Mouse (Mus musculus) urinary bladder, adult 2 months (tissue): Measurements from ENCODE around the gene Josd2. TPM values are rescaled to one million over a fixed set of nuclear protein-coding genes. Genes with fewer than 3 reads are reported as not detected.
A peak's percentile ranks its signal among the peaks of the same experiment; 100 is the strongest.

Experiments
- DNase-seq: peaks from one replicate; pipeline ENCODE4 v3.0.0; 2022; ENCODE audit warnings: low spot score
- polyA plus RNA-seq: library from polyadenylated mRNA; depleted of rRNA; stranded (reverse); fragments of >200 nt; gene quantifications from 2 replicates; pipeline ENCODE4 v1.2.3, GENCODE M21; 2012; rRNA removed

Josd2 gene
- 85.0 and 110 TPM in 2 replicates for polyA plus RNA-seq

DNA sequence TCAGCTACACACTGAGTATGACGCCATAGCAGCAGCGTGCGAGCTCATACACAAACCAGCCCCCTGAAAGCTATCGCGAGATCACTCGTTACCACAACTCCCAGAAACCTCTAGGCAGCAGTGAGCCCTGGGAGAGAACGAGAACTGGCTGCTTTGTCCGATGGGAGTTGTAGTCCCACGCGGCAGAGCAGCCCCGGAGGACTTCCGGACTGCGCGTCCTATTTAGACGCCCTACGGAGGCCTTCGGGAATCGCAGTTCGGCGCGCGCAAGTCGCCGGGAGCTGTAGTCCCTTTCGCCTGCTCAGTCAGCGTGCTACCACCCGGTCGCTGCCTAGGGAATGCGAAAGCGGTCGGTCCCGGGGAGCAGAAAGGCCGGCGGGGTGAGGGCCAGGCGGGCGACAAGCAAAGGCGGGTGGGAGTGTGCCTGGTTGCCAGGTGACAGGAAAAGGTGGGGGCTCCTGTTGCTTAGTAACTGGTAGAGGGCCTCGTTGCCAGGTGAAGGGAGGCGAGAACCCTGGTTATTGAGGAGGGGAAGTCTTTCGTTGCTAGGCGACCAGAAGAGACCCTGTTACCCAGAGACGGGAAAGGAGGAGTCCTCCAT lies at the start of gene Josd2:
Gene Josd2, plus strand, starts transcription at position 170 of the 601 bp plus-strand sequence.
- peak; percentile 78 for DNase-seq

DNA sequence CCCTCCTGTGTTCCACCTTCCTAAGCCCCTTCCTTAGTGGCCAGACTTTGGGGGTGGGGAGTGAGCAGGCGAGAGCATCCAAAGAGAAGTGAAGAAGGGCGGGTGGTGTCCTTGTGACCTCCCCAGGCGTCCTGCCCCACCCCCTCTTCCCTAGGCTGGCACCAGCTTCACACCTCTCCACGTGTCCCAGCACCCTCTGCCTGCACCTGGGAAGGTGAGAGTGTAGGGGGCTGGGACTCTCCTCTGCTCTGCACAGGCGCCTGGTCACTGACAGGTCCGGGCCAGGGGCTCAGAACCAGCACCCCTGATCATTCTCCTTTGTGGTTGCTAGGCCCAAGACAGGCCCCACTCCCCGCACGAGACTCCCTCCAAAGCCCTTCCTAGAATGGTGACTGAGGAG lies 40.1 kb upstream of the Josd2 start:
- no peak for DNase-seq

DNA sequence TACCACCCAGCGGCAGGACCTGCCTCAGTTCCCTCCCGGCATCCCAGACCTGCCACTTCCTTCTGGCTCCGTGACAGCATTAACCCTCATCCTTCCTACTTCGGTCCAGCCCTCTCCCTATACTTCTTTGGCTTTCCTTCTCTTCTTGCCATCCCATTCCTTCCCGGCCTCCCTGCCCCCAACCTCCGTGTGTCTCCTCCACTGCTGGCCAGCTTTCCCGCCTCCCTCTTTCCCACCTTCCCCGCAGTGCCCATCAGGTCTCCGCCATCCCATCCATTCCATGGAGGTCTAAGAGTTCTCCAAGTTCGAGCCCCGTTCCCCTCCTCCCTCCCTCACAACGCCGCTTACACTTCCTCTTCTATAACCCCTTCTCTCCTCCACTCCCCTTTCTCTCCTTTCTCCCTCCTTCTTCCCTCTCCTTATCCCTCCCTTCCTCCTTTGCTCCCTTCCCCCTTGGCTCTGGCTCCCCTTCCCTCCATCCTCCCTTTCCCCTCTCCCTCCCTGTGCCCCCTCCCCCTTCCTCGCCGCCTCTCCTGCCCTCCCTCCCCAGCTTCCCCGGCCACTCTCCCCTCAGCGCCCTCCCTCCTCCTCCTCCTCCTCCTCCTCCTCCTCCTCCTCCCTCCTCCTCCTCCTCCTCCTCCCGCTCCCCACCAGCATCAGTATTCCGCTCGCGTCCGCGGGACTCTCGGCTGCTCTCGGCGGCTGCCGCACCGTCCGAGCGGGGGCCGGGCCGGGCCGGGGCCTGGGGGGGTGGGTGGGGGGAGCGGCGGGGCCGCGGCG lies 39.4 kb upstream of the Josd2 start:
- no peak for DNase-seq

DNA sequence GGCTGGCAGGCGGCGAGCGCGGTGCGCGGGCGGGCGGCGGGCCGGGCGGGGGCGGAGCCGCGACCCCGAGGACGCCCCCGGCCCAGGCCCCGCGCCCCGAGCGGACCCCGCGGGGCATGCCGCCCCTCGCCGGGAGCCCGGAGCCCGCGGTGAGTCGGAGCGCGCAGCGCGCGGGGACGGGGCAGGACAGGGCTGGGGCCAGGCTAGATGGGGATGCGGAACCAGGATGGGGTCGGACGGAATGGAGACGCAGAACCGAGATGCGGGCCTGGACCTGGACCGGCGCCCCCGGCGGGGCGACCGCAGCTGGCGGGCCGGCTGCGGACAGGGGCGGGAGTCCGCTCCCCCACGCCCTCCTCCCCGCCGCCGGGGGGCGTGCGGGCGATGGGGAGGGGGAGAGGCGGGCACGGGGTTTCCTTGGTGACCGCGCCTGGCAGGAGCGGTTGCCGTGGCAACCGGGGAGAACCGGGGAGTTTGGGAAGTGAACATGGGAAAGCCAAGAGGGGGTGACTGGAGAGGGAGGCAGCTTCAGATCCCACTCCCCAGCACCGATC lies 38.7 kb upstream of the Josd2 start, which contains the start of gene Lrrc4b:
Gene Lrrc4b, plus strand, starts transcription at position 51 of the 554 bp plus-strand sequence.
- DNase-seq = no peak

DNA sequence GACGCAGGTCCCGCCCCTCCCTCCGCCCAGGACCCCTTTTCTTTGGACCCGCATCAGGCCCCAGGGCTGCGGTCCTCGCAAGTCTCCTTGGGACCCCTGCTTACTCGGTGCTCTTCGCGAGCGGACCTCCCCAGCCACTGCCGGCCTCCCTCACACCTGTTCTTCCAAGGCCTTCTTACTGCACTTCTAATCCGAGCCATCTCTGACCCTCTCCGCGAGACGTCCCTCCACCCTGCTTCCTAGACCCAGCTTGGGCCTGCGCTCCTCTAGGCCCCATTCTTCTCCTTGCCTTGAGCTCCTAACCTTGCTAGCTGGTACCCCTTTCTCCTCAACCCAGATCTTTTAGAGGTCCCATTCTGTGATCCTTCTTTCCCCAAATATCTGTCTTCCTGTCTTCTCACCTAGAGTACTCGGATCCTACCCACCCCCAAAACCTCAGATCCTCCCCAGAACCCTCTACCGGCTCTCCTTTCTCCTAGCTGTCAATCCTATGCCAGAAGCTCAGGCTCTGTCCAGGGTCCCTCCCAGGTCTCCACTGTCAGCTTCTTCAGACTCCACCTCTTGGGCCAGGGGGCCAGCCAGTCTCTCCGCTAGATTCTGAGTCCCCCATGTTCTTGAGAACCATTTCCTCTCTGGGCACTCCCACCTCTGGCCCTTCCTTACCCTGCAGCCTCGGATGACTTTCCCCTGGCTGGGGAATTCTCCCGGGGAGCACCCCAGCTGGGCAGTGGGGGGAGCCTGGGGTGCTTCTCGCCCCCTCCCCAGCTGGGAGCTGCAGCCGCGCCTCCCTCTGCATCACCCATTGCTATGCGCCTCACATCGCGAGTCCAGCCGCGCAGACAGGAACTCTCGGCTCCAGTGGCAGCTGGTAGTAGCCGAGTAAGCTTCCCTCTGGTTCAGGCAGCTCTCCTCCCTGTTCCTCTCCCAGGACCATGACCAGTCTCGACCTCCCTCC lies 38.0 kb upstream of the Josd2 start:
- no peak for DNase-seq

DNA sequence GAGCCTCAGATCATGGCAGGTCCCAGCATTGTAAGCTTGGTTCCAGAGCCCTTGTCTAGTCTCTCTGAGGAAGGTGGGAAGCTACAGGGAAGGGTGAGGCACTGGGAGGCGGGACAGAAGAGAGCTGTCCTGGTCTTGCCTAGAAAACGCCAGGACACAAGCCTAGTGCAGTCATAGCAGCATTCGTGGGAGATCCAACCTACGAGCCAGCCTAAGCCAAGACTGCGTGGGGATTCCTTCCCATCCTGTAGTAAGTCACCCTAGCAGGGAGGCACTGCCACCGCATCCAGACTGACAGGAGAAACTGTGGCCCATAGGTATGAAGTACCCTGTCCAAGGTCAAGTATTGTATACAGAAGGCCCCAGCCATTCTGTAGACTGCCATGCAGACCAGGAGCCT lies 35.2 kb upstream of the Josd2 start:
- no peak for DNase-seq

DNA sequence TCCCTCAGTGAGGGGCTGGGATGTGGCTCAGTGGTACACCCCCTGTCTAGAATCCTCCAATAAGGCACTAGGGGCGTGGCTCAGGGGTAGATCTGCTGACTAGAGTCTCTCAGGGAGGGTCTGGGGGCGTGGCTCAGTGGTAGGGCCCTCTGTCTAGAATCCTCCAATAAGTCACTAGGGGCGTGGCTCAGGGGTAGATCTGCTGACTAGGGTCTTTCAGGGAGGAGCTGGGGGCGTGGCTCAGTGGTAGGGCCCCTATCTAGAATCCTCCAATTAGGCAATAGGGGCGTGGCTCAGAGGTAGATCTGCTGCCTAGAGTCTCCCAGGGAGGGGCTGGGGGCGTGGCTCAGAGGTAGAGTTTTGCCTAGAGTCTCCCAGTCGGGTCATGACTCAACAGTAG lies 34.4 kb upstream of the Josd2 start:
- DNase-seq = no peak

DNA sequence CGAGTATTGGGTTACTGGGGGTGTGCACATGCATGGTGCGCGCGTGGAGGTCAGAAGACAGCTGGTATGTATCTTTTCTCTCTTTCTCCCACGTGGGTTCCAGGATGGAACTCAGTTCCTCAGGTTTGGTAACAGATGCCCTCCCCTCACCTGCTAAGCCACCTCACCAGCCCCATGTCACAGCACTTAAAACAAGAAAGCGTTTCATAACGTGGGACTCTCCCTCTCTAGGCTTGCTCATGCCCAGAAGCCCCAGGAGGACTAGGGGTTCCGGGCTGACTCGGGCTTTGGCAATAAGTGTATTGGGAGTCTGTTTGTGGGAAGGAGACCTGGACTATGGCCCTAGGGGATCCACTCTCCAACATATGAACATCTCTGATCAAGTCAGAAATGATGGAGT lies 33.7 kb upstream of the Josd2 start:
- DNase-seq = no peak

DNA sequence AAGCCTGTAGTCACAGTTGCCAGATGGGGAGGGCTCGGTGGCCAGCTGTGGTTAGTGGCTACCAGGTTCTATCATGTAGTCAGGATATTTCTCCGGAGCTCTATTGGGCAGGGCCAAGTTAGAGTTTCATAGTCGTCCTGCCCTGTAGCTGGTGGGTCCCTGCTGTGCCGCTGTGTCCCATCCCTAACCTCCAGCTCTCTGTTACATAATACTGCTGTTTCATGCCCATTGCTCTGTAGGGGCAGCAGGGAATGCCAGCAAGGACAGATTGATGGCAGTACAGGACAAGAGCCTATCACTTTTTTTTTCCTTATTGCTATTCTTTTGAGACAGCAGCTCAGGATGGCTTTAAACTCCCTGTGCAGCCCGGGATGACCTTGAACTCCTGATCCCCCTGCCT lies 32.0 kb upstream of the Josd2 start:
- no peak for DNase-seq

DNA sequence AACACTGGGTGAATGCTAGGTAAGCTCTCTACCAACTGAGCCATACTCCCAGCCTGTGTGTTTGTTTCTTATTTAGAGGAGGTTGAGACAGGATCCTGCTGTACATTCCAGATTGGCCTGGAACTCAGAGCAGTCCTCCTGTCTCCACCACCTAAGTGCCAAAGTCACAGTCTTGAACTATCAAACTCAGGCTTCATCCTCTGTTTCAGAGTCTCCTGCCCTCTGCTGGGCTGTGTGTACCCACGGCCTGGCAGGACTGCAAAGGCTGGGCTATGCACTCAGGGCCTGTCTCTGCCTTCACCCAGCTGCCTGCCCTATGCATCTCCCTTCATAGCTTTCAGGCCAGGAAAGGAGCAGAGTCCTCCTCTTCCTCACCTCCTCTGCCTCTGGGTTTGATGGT lies 31.5 kb upstream of the Josd2 start:
- DNase-seq = no peak

DNA sequence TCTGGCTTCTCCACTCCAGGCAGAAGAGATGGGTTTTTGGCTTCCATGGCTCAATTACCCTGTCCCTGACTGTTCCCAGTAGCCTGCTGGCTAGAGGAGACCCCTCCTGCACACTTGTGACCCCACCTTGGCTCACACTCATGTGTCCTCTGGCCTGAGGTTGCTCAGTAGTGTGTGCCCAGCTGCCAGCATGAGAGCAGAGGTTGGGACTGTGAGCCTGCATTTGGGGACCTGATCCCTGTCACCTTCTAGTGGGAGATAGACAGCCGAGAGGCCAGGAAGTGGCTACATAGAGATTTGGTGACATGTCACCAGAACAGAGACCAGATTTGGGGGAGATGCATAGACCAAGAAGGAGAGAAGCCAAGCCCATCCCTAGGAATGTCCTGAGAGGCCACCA lies 30.6 kb upstream of the Josd2 start:
- no peak for DNase-seq

DNA sequence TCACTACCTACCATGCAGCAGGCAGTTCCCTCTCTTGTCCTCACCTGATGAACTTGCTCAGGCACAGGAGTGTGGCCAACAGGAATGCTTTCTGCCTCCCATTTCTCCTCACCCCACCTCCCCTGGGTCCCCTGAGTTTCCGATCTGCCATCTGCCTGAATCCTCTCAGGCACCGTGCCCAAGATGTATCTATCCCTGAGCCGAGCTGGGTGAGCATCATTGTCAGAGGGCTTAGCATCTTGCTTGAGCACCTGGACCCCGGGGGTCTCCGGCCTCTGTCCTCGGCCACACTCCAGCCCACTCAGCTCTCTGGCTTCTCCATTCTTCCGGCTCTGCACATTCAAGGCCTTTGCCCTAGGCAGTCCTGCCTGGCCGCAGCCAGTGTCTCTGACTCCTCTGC lies 29.8 kb upstream of the Josd2 start:
- no peak for DNase-seq

DNA sequence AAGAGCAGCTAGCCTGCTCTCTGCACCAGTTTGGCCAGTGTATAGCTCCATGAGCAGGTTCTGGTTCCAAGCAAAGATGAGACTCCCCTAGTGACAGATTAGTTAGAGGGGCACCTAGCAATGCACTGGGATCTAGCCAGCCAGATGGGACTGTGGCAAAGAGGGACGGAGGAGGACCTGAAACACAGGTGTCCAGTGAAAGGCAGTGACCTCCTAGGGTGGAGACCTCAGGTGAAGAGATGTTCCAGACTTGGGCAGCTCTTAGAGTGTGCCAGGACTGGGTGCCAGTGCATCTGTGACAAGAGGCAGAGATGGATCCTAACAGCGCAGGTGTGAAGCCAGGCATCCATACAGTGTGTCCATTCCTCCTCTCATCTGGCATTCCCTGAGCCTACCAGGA lies 28.1 kb upstream of the Josd2 start:
- DNase-seq = no peak

DNA sequence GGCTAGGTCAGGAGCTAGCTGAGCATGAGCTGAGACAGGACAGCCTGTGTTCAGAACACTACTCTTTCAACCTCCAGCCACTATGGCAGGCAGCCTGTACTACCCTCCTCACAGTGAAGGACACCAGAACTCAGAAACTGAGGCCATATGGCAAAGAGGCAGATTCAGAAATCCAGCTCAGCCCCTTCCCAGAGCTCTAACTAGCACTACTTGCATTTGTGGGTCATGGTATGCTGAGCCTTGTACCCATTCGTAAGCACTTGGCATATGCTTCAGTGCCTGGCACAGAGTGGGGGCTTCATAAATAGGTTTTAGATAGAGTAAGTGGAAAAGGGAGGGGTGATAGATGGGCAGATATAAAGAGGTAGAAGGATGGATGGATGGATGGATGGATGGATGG lies 27.3 kb upstream of the Josd2 start:
- no peak for DNase-seq

DNA sequence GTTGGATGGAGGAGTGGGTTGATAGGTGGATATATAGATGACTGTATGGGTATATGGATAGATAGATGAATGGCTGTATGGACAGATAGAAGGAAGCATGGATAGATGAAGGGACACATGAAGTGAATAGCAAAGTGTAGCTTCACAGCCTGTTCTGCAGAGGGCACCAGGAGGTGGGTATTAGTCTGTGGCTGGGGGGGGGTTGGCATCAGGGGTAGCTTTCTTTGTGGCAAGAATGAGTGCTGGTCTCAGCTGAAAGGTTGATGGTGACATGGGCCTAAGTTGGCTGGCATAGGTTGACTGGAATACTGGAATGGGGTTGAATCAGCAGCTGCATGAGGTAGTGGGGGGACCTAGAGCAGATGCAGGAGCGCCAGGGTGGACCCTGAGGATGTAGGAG lies 26.6 kb upstream of the Josd2 start:
- DNase-seq = no peak

DNA sequence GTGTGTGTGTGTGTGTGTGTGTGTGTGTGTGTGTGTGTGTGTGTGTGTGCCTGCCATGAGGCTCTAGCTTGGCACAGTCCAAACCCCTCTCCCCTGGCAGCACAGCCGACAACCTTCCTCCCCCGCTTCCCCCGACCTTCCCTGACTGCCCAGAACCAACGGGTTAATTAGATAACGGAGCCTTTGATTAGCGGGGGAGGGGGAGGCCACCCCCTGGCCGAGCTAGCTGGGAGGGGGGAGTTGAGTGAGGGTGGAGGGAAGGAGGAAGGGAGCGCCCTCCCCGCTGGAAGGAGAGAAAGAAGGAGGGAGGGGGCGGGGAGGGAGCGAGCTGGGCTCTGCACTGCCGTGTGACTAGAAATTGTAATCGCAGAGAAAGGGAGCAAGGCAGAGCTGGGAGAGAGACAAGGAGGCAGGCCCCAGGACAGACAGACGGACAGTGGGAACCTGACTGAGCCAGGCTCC lies 26.1 kb upstream of the Josd2 start:
- DNase-seq = no peak

DNA sequence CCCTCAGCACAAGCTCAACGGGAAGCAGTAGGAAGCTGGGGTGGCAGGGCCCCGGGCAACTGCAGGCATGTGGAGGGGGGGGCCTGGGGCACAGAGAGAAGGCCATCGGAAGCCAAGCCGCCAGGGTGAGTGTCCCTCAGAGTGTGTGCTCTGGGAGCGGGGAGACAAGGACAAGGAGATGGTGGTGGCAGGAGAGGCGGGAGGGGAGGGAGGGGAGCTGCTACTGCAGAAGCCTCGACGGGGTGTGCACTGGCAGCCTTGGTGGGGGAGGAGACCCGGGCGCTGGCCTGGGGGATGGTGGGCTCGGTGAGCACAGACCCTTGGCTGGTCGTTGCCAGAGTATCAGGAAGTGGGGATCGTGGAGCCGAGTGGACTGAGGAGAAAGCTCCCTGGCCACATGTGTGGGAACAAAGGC lies 25.4 kb upstream of the Josd2 start:
- no peak for DNase-seq

DNA sequence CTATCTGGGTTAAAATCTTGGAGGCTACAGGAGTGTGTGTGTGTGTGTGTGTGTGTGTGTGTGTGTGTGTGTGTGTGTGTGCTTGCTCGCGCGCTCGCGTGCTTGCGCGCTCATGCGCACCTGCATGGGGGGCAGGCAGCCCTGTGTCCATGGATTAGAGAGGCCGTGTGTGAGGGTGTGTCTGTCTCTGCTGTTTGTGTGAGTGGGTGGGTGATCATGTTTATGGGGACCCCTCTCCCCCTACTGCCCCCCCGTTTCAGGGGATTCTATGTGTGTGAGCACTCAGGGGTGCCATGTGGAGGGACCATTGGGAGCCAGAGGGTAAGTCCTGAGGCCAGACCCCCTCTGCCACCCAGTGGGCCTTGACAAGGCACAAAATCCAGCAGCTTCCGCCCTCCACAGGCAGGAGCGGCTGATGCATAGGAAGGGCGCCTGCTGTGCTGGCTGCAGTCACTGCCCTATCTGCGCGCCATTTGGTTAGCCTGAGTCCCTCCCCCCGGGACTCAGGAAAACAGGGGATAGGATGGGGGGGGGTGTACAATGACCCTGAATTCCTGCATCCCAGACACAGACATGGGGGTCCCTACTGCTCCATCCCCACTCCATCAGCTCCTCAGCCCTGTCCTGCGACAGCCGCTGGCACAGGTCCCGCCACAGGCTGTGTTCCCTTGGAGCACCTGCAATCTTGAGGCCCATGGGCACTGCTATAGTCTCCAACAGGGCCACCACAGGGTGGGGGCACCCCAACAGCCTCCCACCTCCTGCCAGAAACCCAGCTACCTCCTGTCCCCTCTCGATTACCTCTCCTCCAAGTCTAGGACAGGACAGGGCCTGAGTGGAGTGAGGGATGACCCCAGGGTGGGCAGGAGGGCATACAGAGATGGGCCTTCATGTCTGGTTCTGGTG lies 24.3 kb upstream of the Josd2 start:
- DNase-seq = no peak

DNA sequence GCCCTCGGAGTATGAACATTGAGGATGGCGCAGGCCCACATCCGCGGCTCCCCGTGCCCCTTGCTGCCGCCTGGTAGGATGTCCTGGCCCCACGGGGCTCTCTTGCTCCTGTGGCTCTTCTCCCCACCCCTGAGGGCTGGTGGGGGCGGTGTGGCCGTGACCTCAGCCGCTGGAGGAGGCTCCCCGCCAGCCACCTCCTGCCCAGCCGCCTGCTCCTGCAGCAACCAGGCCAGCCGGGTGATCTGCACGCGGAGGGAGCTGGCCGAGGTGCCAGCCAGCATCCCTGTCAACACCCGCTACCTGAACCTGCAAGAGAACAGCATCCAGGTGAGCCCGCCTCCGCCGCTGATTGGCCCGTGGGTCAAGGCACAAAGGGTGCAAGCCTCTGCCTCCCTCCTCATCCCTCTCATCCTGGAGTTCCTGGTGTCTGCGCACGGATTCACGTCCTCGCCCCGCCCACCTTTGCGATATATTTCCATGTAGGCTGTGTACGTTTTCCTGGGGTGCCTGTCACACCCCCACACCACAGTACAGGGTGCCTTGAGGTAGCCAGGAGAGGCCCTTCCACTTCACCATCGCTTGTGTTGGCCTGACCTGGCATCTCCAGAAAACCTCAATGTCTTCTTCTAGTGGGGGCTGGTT lies 22.8 kb upstream of the Josd2 start:
- DNase-seq = no peak

DNA sequence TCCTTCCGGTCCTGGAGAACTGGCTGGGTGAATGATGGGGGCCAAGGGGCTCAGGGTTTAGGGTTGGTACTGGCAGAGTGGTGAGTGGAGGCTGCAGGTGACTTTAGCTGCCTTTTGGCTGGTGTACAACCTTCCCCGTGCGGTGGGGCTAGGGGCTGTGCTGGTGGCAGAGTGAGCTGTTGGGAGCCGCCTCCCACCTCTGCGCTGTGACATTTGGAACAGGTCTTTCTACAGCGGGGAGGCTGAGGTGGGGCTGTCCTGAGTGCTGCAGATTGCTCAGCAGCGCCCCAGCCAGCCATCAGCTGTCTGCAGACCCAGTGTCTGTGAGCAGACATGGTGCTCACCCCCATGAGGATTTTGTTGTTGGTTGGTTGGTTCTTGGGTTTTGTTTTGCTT lies 22.3 kb upstream of the Josd2 start:
- no peak for DNase-seq
